Mouse (Mus musculus) bone marrow macrophage, adult 2 months (primary cell): ENCODE data around the gene Gm9945. TPM values are rescaled to one million over a fixed set of nuclear protein-coding genes. Genes with fewer than 3 reads are reported as not detected.

ENCODE experiments used
- H3K27ac ChIP-seq: 2 replicates; pipeline ENCODE4 v1.5.1; 2012; ENCODE audit warnings: low read depth, low read length; ENCODE audit not compliant: insufficient read depth
- H3K4me1 ChIP-seq: 2 replicates; pipeline ENCODE4 v1.6.1; 2012; ENCODE audit warnings: low read length; ENCODE audit not compliant: control insufficient read depth, insufficient read depth
- H3K4me3 ChIP-seq: 2 replicates; pipeline ENCODE4 v1.5.1; 2012; ENCODE audit warnings: mild to moderate bottlenecking, low read length, moderate library complexity; ENCODE audit not compliant: insufficient read depth
- CTCF ChIP-seq: IDR thresholded peaks from 2 replicates; pipeline ENCODE4 v1.5.1; 2012; ENCODE audit warnings: low read depth, mild to moderate bottlenecking, low read length, moderate library complexity
- POLR2A ChIP-seq: IDR thresholded peaks from 2 replicates; pipeline ENCODE4 v1.6.1; 2012; ENCODE audit warnings: mild to moderate bottlenecking, low read depth, low read length, borderline replicate concordance
- polyA plus RNA-seq: library from polyadenylated mRNA; stranded (reverse); fragments of >200 nt; gene quantifications from 2 replicates; pipeline ENCODE4 v1.2.4, GENCODE M21; 2012; ENCODE audit not compliant: missing spikeins, insufficient read depth, insufficient read length

Gene Gm9945
- polyA plus RNA-seq, 1 experiment, result not detected

DNA sequence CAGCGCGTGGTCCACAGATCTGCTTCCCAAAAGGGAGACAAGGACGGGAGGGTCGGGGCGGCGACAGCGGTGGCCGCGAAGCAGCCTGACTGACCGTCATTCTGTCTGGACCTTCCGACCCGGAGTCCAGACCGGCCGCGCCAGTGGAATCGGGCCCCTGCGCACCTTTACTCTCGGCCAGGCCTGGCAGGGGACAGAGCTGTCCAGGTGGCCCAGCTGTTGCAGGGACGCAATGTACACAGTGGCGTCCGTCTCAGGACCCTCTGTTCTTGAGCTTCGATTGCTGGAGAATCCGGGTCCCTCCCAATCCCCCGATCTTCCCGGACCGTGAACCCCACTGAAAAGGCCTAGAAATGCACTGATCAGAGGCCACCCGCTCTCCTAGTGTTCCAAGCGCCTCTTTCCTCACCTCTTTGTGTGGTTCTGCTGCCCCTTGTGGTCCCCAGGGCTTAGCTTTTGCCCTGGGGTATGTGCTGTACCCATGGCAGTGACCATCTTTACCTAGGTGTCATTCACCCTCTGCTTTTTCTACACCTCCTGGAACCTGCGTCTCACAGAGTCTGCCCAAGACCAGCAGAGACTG, 22.5 kb upstream of the Gm9945 start:
- Histone ChIP-seq H3K4me1 (peaks cover 5% of the 10 kb centered on the region; the same call in 1 of the 2 replicates), H3K4me3 (peak overlapping the region; percentile 60), H3K27ac (no peak overlapping the region)
- TF ChIP-seq POLR2A (no peak), CTCF (no peak)

- no peak overlapping the region for H3K27ac ChIP-seq
- H3K4me3 ChIP-seq, result no peak overlapping the region
- TF ChIP-seq POLR2A (no peak), CTCF (no peak)
- peaks cover 5% of the 10 kb centered on the region; the same call in 1 of the 2 replicates for H3K4me1 ChIP-seq
Observed at GRCm38 (mm10) chr11:53458996-53459395, 21.0 kb upstream of the Gm9945 start.

DNA sequence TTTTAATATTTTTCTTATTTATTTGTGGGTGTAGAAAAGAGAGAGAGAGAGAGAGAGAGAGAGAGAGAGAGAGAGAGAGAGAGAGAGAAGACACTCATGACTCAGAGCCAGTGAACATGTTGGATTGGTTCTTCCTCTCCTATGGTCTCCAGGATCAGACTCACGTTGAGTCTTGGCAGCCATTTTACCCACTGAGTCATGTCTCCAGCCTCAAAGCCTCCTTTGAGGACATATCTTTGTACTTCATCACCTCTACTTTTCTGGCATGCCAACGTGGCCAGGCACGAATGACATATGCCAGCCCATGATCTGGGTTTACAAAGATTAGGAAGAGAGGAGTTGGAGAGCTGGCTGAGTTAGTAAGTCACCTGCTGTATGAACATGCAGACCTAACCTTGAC, 19.8 kb upstream of the Gm9945 start:
- no peak overlapping the region for H3K27ac ChIP-seq
- no peak overlapping the region for H3K4me3 ChIP-seq
- peaks cover 5% of the 10 kb centered on the region; the same call in 1 of the 2 replicates for H3K4me1 ChIP-seq
- TF ChIP-seq POLR2A, result no peak
- TF ChIP-seq CTCF, result no peak

- Histone ChIP-seq H3K4me3 (no peak overlapping the region), H3K27ac (no peak overlapping the region), H3K4me1 (0 out of 2 replicates have a peak, but pooled peaks cover 3% of the 10 kb centered on the region)
- TF ChIP-seq CTCF (no peak), POLR2A (no peak)
Observed at GRCm38 (mm10) chr11:53461727-53462126, 18.2 kb upstream of the Gm9945 start.

- Histone ChIP-seq H3K4me1 (no peaks in the 10 kb centered on the region), H3K27ac (no peak overlapping the region), H3K4me3 (peak overlapping the region; percentile 51)
- TF ChIP-seq POLR2A (no peak), CTCF (no peak)
Observed at GRCm38 (mm10) chr11:53463551-53464424, 16.2 kb upstream of the Gm9945 start.

DNA sequence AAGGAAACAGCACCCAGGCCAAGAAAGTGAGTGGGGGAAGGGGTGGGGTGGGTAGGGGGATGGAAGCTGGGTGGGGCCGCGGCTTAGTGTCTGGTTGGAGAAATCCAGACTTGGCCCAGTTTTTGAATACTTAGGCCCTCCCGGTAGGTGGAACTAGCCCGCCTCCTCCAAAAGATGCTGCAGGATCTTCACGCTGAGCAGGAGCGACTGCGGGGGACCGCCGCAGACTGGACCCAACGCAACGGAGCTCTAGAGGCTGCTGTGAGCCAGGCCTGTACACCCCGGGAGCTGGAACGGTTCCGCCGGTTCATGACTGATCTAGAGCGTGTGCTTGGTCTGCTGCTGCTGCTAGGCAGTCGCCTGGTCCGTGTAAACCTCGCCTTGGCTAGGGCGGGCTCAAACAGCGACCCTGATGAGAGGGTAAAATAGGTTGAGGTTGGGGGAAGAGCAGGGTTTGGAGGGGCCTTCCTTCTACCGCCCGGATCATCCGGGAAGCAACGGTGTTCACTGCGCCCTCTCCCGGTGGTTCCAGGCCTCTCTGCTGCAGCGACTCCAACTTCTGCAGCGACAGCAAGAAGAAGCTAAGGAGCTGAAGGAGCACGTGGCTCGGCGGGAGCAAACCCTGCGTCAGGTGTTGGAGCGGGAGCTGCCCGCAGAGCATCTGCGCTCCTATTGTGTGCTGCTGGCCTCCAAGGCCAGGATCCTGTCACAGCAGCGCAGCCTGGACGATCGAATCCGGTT, 13.6 kb upstream of the Gm9945 start:
- Histone ChIP-seq H3K4me1 (no peaks in the 10 kb centered on the region), H3K4me3 (no peak overlapping the region), H3K27ac (no peak overlapping the region)
- TF ChIP-seq CTCF (peak; percentile 73), POLR2A (no peak)

DNA sequence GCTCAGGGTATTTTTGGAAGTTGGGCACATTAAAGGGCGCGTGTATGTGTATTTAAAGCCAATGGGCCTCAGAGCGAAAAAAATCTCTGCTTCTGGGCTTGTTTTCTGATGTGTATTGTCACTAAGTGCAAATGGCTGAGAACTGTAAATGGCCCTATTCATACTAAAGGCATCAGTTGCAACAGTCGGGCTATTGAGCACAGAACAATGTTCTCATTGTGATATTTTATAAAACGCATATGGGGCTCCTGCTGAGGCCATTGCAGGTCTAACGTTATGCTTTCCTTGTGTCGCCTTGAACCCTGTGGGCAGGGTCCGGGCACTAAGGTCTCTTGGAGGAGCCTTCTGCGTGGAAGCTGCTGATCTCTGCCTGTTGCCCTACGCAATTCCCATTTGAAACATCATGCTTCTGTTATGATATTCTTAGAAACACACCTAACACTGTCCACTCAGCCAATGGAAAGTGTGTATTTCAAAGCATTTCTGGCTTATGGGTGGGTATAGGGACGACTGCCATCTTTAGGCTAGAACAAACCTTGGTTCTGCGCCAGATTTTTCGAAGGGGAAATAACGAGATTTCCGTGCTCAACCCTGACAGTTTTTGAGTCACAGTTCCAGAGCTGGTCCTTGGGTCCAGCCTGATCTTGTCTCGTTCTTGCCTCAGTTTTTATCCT, 10.5 kb upstream of the Gm9945 start:
- Histone ChIP-seq H3K4me3 (no peak overlapping the region; the same call in 1 of the 2 replicates), H3K27ac (no peak overlapping the region), H3K4me1 (no peaks in the 10 kb centered on the region)
- TF ChIP-seq CTCF, result no peak
- TF ChIP-seq POLR2A, result no peak

GRCm38 (mm10) chr11:53469968-53470695, 9.8 kb upstream of the Gm9945 start, which contains the start of gene Gm9837:
TSS of gene Gm9837 (minus strand) at chr11:53470479.
- no peak for TF ChIP-seq POLR2A
- TF ChIP-seq CTCF, result peak; percentile 99
- Histone ChIP-seq H3K4me3 (no peak within 1 kb of the TSS; the same call in 1 of the 2 replicates), H3K27ac (no peak within 1 kb of the TSS)

GRCm38 (mm10) chr11:53472709-53473108, 7.3 kb upstream of the Gm9945 start:
- no peak overlapping the region for H3K4me3 ChIP-seq
- TF ChIP-seq POLR2A (no peak), CTCF (no peak)
- H3K27ac ChIP-seq, result no peak overlapping the region
- H3K4me1 ChIP-seq, result no peaks in the 10 kb centered on the region

More at GRCm38 (mm10) chr11:53469968-53470695, 9.8 kb upstream of the Gm9945 start, which contains the start of gene Gm9837:
- H3K4me1 ChIP-seq, result no peaks in the 10 kb centered on the region
